Comparison of ENCODE assay signal across 18 mouse cellular contexts in the genomic region with DNA sequence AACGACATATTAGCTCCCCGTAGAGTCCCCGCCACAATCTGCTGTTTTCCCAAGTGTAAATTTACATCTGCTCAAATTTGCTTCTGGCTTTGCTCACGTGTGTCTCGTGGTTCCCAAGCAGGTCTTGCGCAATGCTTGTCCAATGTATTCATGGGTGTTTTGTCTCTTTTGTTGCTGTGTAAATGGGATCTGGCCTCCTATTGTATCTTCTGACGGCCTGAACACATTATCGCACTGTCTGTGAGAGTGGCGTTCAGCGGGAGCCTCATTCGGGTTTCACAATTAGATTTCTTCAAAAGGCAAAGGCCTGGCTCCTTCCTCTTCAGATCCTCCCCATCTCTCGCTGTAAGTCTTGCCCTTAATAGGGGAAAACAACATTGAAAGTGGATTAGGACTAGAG.
A peak's percentile ranks its signal among the peaks of the same experiment; 100 is the strongest.
DNase-seq lines count a peak whose midpoint lies in the region; ATAC-seq lines count a peak whose summit lies in the region.
"Had no signal": no experiment of that assay in that cellular context is flagged by ENCODE, and none has a peak within 500 bp of the region (broad histone marks: within the 10 kb centered on the region; RNA-seq: fewer than 3 reads in every experiment).

No protein-coding gene starts in this region.

- H3K4me3 ChIP-seq in midbrain, embryonic 12.5 days, result no peak overlapping the region
- H3K4me3 ChIP-seq in midbrain, embryonic 15.5 days, result no peak overlapping the region
- no peak overlapping the region for H3K4me3 ChIP-seq in forebrain, embryonic 15.5 days
- no peak overlapping the region for H3K4me3 ChIP-seq in neural tube, embryonic 13.5 days
- H3K4me3 ChIP-seq: embryonic facial prominence, embryonic 13.5 days; heart, embryonic 13.5 days; limb, embryonic 10.5 days; liver, embryonic 12.5 days; lung, embryonic 15.5 days had no signal

- H3K36me3 ChIP-seq in midbrain, embryonic 12.5 days, result no peaks in the 10 kb centered on the region
- no peaks in the 10 kb centered on the region for H3K36me3 ChIP-seq in midbrain, embryonic 15.5 days (replicated peaks)
- H3K36me3 ChIP-seq in forebrain, embryonic 15.5 days, result no peaks in the 10 kb centered on the region
- no peaks in the 10 kb centered on the region for H3K36me3 ChIP-seq in neural tube, embryonic 13.5 days
- H3K36me3 ChIP-seq: embryonic facial prominence, embryonic 13.5 days; heart, embryonic 13.5 days; limb, embryonic 10.5 days; liver, embryonic 12.5 days; lung, embryonic 15.5 days had no signal

- peaks cover 63% of the 10 kb centered on the region for H3K27me3 ChIP-seq in midbrain, embryonic 12.5 days
- no peaks in the 10 kb centered on the region for H3K27me3 ChIP-seq in midbrain, embryonic 15.5 days (replicated peaks)
- no peaks in the 10 kb centered on the region for H3K27me3 ChIP-seq in forebrain, embryonic 15.5 days
- no peaks in the 10 kb centered on the region; the same call in 1 of the 2 replicates for H3K27me3 ChIP-seq in neural tube, embryonic 13.5 days
- H3K27me3 ChIP-seq: embryonic facial prominence, embryonic 13.5 days; heart, embryonic 13.5 days; liver, embryonic 12.5 days; lung, embryonic 15.5 days had no signal

- H3K9me3 ChIP-seq in midbrain, embryonic 12.5 days, result no peaks in the 10 kb centered on the region
- H3K9me3 ChIP-seq in midbrain, embryonic 15.5 days, result no peaks in the 10 kb centered on the region
- no peaks in the 10 kb centered on the region for H3K9me3 ChIP-seq in forebrain, embryonic 15.5 days
- H3K9me3 ChIP-seq in neural tube, embryonic 13.5 days, result no peaks in the 10 kb centered on the region
- H3K9me3 ChIP-seq: embryonic facial prominence, embryonic 13.5 days; heart, embryonic 13.5 days; limb, embryonic 10.5 days; liver, embryonic 12.5 days; lung, embryonic 15.5 days had no signal

- H3K9ac ChIP-seq in midbrain, embryonic 12.5 days (replicated peaks), result no peak overlapping the region
- no peak overlapping the region for H3K9ac ChIP-seq in midbrain, embryonic 15.5 days
- no peak overlapping the region for H3K9ac ChIP-seq in forebrain, embryonic 15.5 days (replicated peaks)
- H3K9ac ChIP-seq in neural tube, embryonic 13.5 days, result no peak overlapping the region
- H3K9ac ChIP-seq: embryonic facial prominence, embryonic 13.5 days; heart, embryonic 13.5 days; liver, embryonic 12.5 days; lung, embryonic 15.5 days had no signal

- ATAC-seq in midbrain, embryonic 12.5 days (ENCODE audit: low FRiP score, low read depth), result peak; percentile 66; the same call in 1 of the 2 replicates
- no peak for ATAC-seq in midbrain, embryonic 15.5 days (replicated peaks)
- no peak for ATAC-seq in forebrain, embryonic 15.5 days (replicated peaks)
- no peak for ATAC-seq in neural tube, embryonic 13.5 days (ENCODE audit: low read depth)
- ATAC-seq: activated CD4-positive, CD25-positive, alpha-beta regulatory T cell, adult 4 months; liver, embryonic 12.5 days had no signal

- H3K4me1 ChIP-seq in midbrain, embryonic 12.5 days, result peaks cover 19% of the 10 kb centered on the region
- peaks cover 11% of the 10 kb centered on the region; the same call in 1 of the 2 replicates for H3K4me1 ChIP-seq in midbrain, embryonic 15.5 days
- peaks cover 7% of the 10 kb centered on the region for H3K4me1 ChIP-seq in forebrain, embryonic 15.5 days
- H3K4me1 ChIP-seq in neural tube, embryonic 13.5 days (replicated peaks), result peaks cover 11% of the 10 kb centered on the region
- H3K4me1 ChIP-seq: embryonic facial prominence, embryonic 13.5 days; heart, embryonic 13.5 days; limb, embryonic 10.5 days; liver, embryonic 12.5 days; lung, embryonic 15.5 days had no signal

- DNase-seq in embryo, embryonic 10.5 days (ENCODE audit: low spot score), result peak; percentile 60
- no peak for DNase-seq in spleen, adult 12 weeks (ENCODE audit: low spot score)
- DNase-seq in ovary, postnatal 36 days (ENCODE audit: low spot score), result no peak
- DNase-seq: adrenal gland, postnatal 25 days; cerebellum, postnatal 10 days; heart, postnatal 4 days; kidney, adult 11 months; kidney, postnatal 14 days had no signal

- peak overlapping the region; percentile 21; the same call in 1 of the 2 replicates for H3K4me2 ChIP-seq in midbrain, embryonic 12.5 days (replicated peaks)
- H3K4me2 ChIP-seq in midbrain, embryonic 15.5 days, result no peak overlapping the region
- no peak overlapping the region for H3K4me2 ChIP-seq in forebrain, embryonic 15.5 days (replicated peaks)
- 0 out of 2 replicates have a peak overlapping the region, but pooled peaks have one; percentile 4 for H3K4me2 ChIP-seq in neural tube, embryonic 13.5 days
- H3K4me2 ChIP-seq: embryonic facial prominence, embryonic 13.5 days; heart, embryonic 13.5 days; liver, embryonic 12.5 days; lung, embryonic 15.5 days had no signal

- WGBS in midbrain, embryonic 12.5 days, result 20% methylated on average over 12 of the region's 12 CpGs
- 15% methylated on average over 12 of the region's 12 CpGs for WGBS in midbrain, embryonic 15.5 days
- WGBS in forebrain, embryonic 15.5 days, result 9% methylated on average over 12 of the region's 12 CpGs
- 24% methylated on average over 12 of the region's 12 CpGs for WGBS in neural tube, embryonic 13.5 days

- H3K27ac ChIP-seq in midbrain, embryonic 12.5 days (replicated peaks), result no peak overlapping the region; the same call in 1 of the 2 replicates
- no peak overlapping the region for H3K27ac ChIP-seq in midbrain, embryonic 15.5 days
- H3K27ac ChIP-seq in forebrain, embryonic 15.5 days (replicated peaks), result 0 out of 2 replicates have a peak overlapping the region, but pooled peaks have one; percentile 17
- no peak overlapping the region for H3K27ac ChIP-seq in neural tube, embryonic 13.5 days (replicated peaks)
- H3K27ac ChIP-seq: embryonic facial prominence, embryonic 13.5 days; heart, embryonic 13.5 days; limb, embryonic 10.5 days; liver, embryonic 12.5 days; lung, embryonic 15.5 days had no signal

Comparison
In these comparisons a context has a peak if more than half of its experiments do, and no peak if none do; other contexts are left out.
1. H3K4me2 ChIP-seq: peak in midbrain, embryonic 12.5 days (single experiment) and neural tube, embryonic 13.5 days (single experiment); none in midbrain, embryonic 15.5 days (single experiment) and forebrain, embryonic 15.5 days (single experiment).